Mouse (Mus musculus) lung, embryonic 14.5 days (tissue): Measurements from ENCODE around the gene Serpinh1. TPM values are rescaled to one million over a fixed set of nuclear protein-coding genes. Genes with fewer than 3 reads are reported as not detected.

Source experiments
- ATAC-seq: fragments of 200-750 bp; cut with Nextera tagmentation; 2 replicates; pipeline ENCODE4 v1.8.0; 2017; ENCODE audit warnings: mild to moderate bottlenecking, moderate TSS enrichment, moderate library complexity; ENCODE audit not compliant: insufficient read depth
- DNase-seq: peaks from one replicate; pipeline ENCODE4 v3.0.0-alpha.2; 2015
- H3K27ac ChIP-seq: fragments of 300-500 bp; sonication (generic); 2 replicates; pipeline ENCODE4 v1.5.1; 2014; ENCODE audit warnings: low read depth, mild to moderate bottlenecking, moderate library complexity
- H3K27me3 ChIP-seq: fragments of 300-500 bp; sonication (generic); 2 replicates; pipeline ENCODE4 v1.6.1; 2014; ENCODE audit warnings: low read length, control low read depth; ENCODE audit not compliant: insufficient read depth
- H3K36me3 ChIP-seq: fragments of 300-500 bp; sonication (generic); 2 replicates; pipeline ENCODE4 v1.6.1; 2014; ENCODE audit warnings: control low read depth; ENCODE audit not compliant: insufficient read depth
- H3K4me1 ChIP-seq: fragments of 300-500 bp; sonication (generic); 2 replicates; pipeline ENCODE4 v1.6.1; 2014; ENCODE audit warnings: antibody characterized with exemption, control low read depth; ENCODE audit not compliant: insufficient read depth
- H3K4me2 ChIP-seq: fragments of 300-500 bp; sonication (generic); 2 replicates; pipeline ENCODE4 v1.6.1; 2014; ENCODE audit warnings: mild to moderate bottlenecking
- H3K4me3 ChIP-seq: fragments of 300-500 bp; sonication (generic); 2 replicates; pipeline ENCODE4 v1.5.1; 2014; ENCODE audit warnings: low read depth, low read length
- H3K9ac ChIP-seq: fragments of 300-500 bp; sonication (generic); 2 replicates; pipeline ENCODE4 v1.6.1; 2014
- H3K9me3 ChIP-seq: fragments of 300-500 bp; sonication (generic); 2 replicates; pipeline ENCODE4 v1.6.1; 2016; ENCODE audit warnings: low read depth, low read length, control low read depth
- CTCF ChIP-seq: IDR thresholded peaks from 2 replicates; pipeline ENCODE4 v1.5.1; 2016; ENCODE audit warnings: antibody characterized with exemption, low read depth
- WGBS: fragments of 180-500 bp; shearing (Covaris S2); extraction: QIAGEN DNeasy Blood & Tissue Kit; methylation state at CpG from one replicate; pipeline ENCODE4 v1.1.7; 2014; 5-methylcytosine and 5-hydroxymethylcytosine counted together
- polyA plus RNA-seq: library from polyadenylated mRNA; unstranded; fragments of >200 nt; fragmentation: Nextera tagmentation; extraction: Ambion mirVana; gene quantifications from 2 replicates; pipeline ENCODE4 v1.2.1, GENCODE M21; 2014

Serpinh1 gene
- polyA plus RNA-seq, result 663 and 691 TPM in 2 replicates

GRCm38 (mm10) chr7:99352526-99353400 lies at the start of gene Serpinh1:
Serpinh1 (minus strand) TSS chr7:99353239.
- peaks cover 41% of the 10 kb centered on the region for H3K36me3 ChIP-seq
- H3K9me3 ChIP-seq, result no peaks in the 10 kb centered on the region
- peak; percentile 86 for ATAC-seq
- peak; percentile 17; the same call in 1 of the 2 replicates for TF ChIP-seq CTCF
- peak within 1 kb of the TSS; percentile 97 for H3K27ac ChIP-seq
- H3K4me1 ChIP-seq, result peaks cover 44% of the 10 kb centered on the region
- under 1% methylated on average over 34 of the region's 35 CpGs for WGBS
- DNase-seq, result peak; percentile 97
- peak within 1 kb of the TSS; percentile 98 for H3K4me2 ChIP-seq
- no peaks in the 10 kb centered on the region for H3K27me3 ChIP-seq
- peak within 1 kb of the TSS; percentile 77 for H3K4me3 ChIP-seq
- H3K9ac ChIP-seq, result peak within 1 kb of the TSS; percentile 98

DNA sequence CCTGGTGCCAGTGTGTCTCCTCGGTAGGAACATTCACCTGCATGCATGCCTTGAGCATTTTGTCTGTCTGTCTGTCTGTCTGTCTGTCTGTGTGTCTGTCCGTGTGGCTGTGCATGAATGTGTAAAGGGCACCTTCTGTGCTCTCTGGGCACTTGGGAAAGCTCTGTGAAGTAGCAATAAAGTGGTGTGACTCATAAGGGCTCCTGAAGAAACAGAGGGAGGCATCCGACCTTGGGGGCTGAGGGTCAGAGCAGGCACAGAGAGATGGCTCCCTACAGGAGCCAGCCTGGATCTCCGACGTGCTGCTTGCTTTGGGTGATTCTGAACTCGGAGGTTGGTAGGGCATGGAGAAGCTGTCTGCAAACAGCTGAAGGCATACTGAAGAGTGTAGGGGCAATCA lies 49.4 kb upstream of the Serpinh1 start:
- no peak for ATAC-seq
- 63% methylated on average over 6 of the region's 6 CpGs for WGBS
- no peak overlapping the region for H3K9ac ChIP-seq
- peaks cover 4% of the 10 kb centered on the region; the same call in 1 of the 2 replicates for H3K4me1 ChIP-seq
- H3K4me3 ChIP-seq, result no peak overlapping the region
- no peak for TF ChIP-seq CTCF
- H3K27ac ChIP-seq, result no peak overlapping the region
- H3K36me3 ChIP-seq, result peaks cover 3% of the 10 kb centered on the region; the same call in 1 of the 2 replicates
- H3K9me3 ChIP-seq, result no peaks in the 10 kb centered on the region
- no peaks in the 10 kb centered on the region for H3K27me3 ChIP-seq
- no peak overlapping the region for H3K4me2 ChIP-seq
- DNase-seq, result no peak

DNA sequence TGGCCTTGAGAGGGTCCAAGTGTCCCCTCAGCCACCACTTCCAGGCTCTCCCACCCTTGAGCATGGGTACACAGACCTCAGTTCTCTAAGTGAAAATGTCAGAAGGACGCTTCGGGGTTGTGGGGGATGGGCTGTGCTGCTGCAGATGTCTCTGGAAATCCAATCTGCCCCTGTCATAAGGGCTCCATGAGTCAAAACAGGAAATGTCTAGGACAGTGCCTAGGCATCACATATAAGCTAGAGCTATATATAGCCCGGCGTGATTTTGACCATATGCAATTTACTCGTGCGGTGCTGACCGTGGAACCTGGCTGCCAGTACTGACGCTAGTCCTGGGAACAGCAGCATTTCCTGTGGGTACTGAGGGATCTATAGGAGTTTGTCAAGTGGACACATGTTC lies 48.3 kb upstream of the Serpinh1 start:
- Histone ChIP-seq H3K36me3 (peaks cover 3% of the 10 kb centered on the region; the same call in 1 of the 2 replicates), H3K4me3 (no peak overlapping the region), H3K9ac (no peak overlapping the region), H3K4me2 (no peak overlapping the region), H3K27me3 (no peaks in the 10 kb centered on the region), H3K27ac (peak overlapping the region; percentile 32; the same call in 1 of the 2 replicates), H3K9me3 (no peaks in the 10 kb centered on the region), H3K4me1 (peaks cover 4% of the 10 kb centered on the region; the same call in 1 of the 2 replicates)
- peak; percentile 77 for ATAC-seq
- TF ChIP-seq CTCF, result no peak
- peak; percentile 73 for DNase-seq
- 42% methylated on average over 8 of the region's 8 CpGs for WGBS

- Histone ChIP-seq H3K4me1 (peaks cover 4% of the 10 kb centered on the region; the same call in 1 of the 2 replicates), H3K4me2 (no peak overlapping the region), H3K27me3 (no peaks in the 10 kb centered on the region), H3K36me3 (peaks cover 8% of the 10 kb centered on the region; the same call in 1 of the 2 replicates), H3K27ac (no peak overlapping the region), H3K9ac (no peak overlapping the region), H3K9me3 (no peaks in the 10 kb centered on the region), H3K4me3 (no peak overlapping the region)
- WGBS, result 62% methylated on average over 11 of the region's 11 CpGs
- ATAC-seq, result no peak
- no peak for TF ChIP-seq CTCF
- DNase-seq, result no peak
These were observed 44.1 kb upstream of the Serpinh1 start for GRCm38 (mm10) chr7:99396994-99397659.

GRCm38 (mm10) chr7:99395908-99396616 lies 43.0 kb upstream of the Serpinh1 start:
- ATAC-seq (no peak), DNase-seq (no peak)
- H3K36me3 ChIP-seq, result peaks cover 8% of the 10 kb centered on the region; the same call in 1 of the 2 replicates
- no peak overlapping the region for H3K4me2 ChIP-seq
- no peak for TF ChIP-seq CTCF
- WGBS, result 64% methylated on average over 11 of the region's 11 CpGs
- peak overlapping the region; percentile 5; the same call in 1 of the 2 replicates for H3K9ac ChIP-seq
- no peaks in the 10 kb centered on the region for H3K9me3 ChIP-seq
- H3K27ac ChIP-seq, result no peak overlapping the region
- peaks cover 3% of the 10 kb centered on the region; the same call in 1 of the 2 replicates for H3K4me1 ChIP-seq
- no peaks in the 10 kb centered on the region for H3K27me3 ChIP-seq
- no peak overlapping the region for H3K4me3 ChIP-seq

DNA sequence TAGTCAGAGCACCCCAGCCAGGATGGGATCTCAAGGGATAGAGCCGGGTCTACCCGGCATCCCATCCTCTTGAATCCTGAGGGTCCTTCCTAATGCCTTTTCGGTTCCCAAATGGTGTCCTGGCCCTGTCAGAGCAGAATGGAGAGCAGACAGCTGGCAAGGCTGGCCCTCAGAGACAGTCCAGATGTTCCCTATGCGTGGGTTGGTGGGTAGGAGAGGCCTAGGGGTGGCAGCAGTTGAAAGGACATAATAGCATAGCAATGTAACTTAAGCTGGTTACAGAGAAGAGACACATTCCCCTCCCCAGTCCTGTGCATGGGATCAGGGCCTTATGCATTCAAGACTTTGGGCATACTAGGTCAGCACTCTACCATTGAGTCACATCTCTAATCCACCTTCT lies 42.3 kb upstream of the Serpinh1 start:
- H3K9ac ChIP-seq, result no peak overlapping the region
- H3K27ac ChIP-seq, result no peak overlapping the region
- no peak for TF ChIP-seq CTCF
- H3K4me1 ChIP-seq, result 0 out of 2 replicates have a peak, but pooled peaks cover 3% of the 10 kb centered on the region
- peaks cover 8% of the 10 kb centered on the region; the same call in 1 of the 2 replicates for H3K36me3 ChIP-seq
- H3K4me2 ChIP-seq, result no peak overlapping the region
- H3K4me3 ChIP-seq, result no peak overlapping the region
- H3K27me3 ChIP-seq, result no peaks in the 10 kb centered on the region
- ATAC-seq (no peak), DNase-seq (no peak)
- WGBS, result 72% methylated on average over 4 of the region's 4 CpGs
- H3K9me3 ChIP-seq, result no peaks in the 10 kb centered on the region
